Mouse (Mus musculus) liver, embryonic 11.5 days (tissue): Measurements from ENCODE around the gene Atp13a5. TPM values are rescaled to one million over a fixed set of nuclear protein-coding genes. Genes with fewer than 3 reads are reported as not detected.

Experiments
- ATAC-seq: fragments of 200-750 bp; cut with Nextera tagmentation; replicated peaks from 2 replicates; pipeline ENCODE4 v1.8.0; 2017; ENCODE audit warnings: moderate number of reproducible peaks, mild to moderate bottlenecking, moderate TSS enrichment, moderate library complexity; ENCODE audit not compliant: low FRiP score
- DNase-seq: peaks from one replicate; pipeline ENCODE4 v3.0.0-alpha.2; 2017; ENCODE audit warnings: low spot score
- H3K27ac ChIP-seq: fragments of 300-500 bp; sonication (generic); 2 replicates; pipeline ENCODE4 v1.5.1; 2014; ENCODE audit warnings: mild to moderate bottlenecking, low read depth, low read length, control low read depth
- H3K27me3 ChIP-seq: fragments of 300-500 bp; sonication (generic); replicated peaks from 2 replicates; pipeline ENCODE4 v1.6.1; 2014; ENCODE audit warnings: low read length, mixed read lengths; ENCODE audit not compliant: control insufficient read depth, insufficient read depth
- H3K36me3 ChIP-seq: fragments of 300-500 bp; sonication (generic); 2 replicates; pipeline ENCODE4 v1.6.1; 2014; ENCODE audit warnings: mild to moderate bottlenecking, low read length, moderate library complexity, mixed read lengths; ENCODE audit not compliant: control insufficient read depth, insufficient read depth
- H3K4me1 ChIP-seq: fragments of 300-500 bp; sonication (generic); replicated peaks from 2 replicates; pipeline ENCODE4 v1.6.1; 2014; ENCODE audit warnings: low read length, mixed read lengths; ENCODE audit not compliant: control insufficient read depth, insufficient read depth
- H3K4me2 ChIP-seq: fragments of 300-500 bp; sonication (generic); 2 replicates; pipeline ENCODE4 v1.6.1; 2014; ENCODE audit warnings: mild to moderate bottlenecking, control low read depth, moderate library complexity
- H3K4me3 ChIP-seq: fragments of 300-500 bp; sonication (generic); 2 replicates; pipeline ENCODE4 v1.5.1; 2014; ENCODE audit warnings: low read depth, low read length, control low read depth
- H3K9ac ChIP-seq: fragments of 300-500 bp; sonication (generic); 2 replicates; pipeline ENCODE4 v1.6.1; 2014; ENCODE audit warnings: low read depth, low read length, control low read depth
- H3K9me3 ChIP-seq: fragments of 300-500 bp; sonication (generic); 2 replicates; pipeline ENCODE4 v1.6.1; 2016; ENCODE audit warnings: low read length, inconsistent platforms, mixed read lengths; ENCODE audit not compliant: control insufficient read depth
- WGBS: fragments of 180-500 bp; shearing (Covaris S2); extraction: QIAGEN DNeasy Blood & Tissue Kit; methylation state at CpG from one replicate; pipeline ENCODE4 v1.1.7; 2014; 5-methylcytosine and 5-hydroxymethylcytosine counted together
- polyA plus RNA-seq: library from polyadenylated mRNA; unstranded; fragments of >200 nt; fragmentation: Nextera tagmentation; extraction: Ambion mirVana; gene quantifications from 2 replicates; pipeline ENCODE4 v1.2.1, GENCODE M21; 2014

Atp13a5 gene
- polyA plus RNA-seq, 1 experiment from 2014 or later: not detected

- H3K9me3 ChIP-seq: no peaks in the 10 kb centered on the region
- H3K4me3 ChIP-seq: no peak overlapping the region
- WGBS: 81% methylated on average over 5 of the region's 5 CpGs
- no peaks in the 10 kb centered on the region for H3K4me1 ChIP-seq
- no peaks in the 10 kb centered on the region for H3K27me3 ChIP-seq
- no peak overlapping the region for H3K27ac ChIP-seq
- ATAC-seq (no peak), DNase-seq (no peak)
- H3K4me2 ChIP-seq: no peak overlapping the region
- no peak overlapping the region for H3K9ac ChIP-seq
- H3K36me3 ChIP-seq: no peaks in the 10 kb centered on the region
Measured at GRCm38 (mm10) chr16:29216395-29217295, 161.9 kb downstream of the Atp13a5 start.

DNA sequence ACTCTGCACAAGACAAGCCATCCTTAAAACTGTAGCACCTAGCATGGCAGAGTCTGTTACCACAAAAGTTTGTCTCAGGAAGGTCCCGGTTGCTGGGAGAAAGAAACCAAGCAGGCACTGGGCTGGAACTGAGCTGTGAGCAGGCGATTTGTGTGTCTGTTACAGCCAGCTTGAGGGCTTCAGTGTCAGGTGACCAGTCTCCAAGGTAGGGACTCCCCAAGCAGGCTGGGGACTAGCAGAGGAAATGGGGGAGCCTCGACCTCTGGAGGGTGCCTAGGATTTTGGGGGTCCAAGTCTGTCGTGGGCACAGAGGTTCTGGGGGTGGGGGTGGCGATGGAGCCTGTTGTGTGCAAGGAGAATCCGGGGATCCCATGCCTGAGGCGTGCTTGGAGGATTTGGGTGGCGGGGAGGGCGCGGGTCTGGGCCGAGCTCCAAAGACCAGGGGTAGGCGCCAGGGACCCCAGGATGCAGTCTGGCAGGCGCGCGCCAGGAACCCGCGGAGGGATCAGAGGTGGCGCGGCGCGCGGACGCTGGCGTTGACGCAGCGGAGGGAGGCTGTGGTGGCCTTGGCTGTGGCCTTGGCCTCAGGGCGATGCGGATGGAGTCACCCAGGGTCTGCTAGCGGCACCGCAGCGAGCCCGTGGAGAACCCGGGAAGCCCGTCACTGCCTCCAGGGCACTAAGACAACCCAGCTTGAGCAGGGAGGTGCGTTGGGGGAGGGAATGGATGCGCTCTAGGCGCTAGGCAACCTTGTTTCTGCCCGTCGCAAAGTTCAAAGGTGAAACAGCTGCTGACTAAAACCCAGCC, 168.7 kb downstream of the Atp13a5 start, which contains the start of gene Hrasls:
Gene Hrasls (plus strand): TSS at position 91 of the 807 bp plus-strand sequence.
- WGBS: 2% methylated on average over 39 of the region's 39 CpGs
- no peak within 1 kb of the TSS for H3K27ac ChIP-seq
- H3K27me3 ChIP-seq: peaks cover 20% of the 10 kb centered on the region
- DNase-seq (peak; percentile 37), ATAC-seq (peak; percentile 34; the same call in 1 of the 2 replicates)
- no peak within 1 kb of the TSS for H3K9ac ChIP-seq
- H3K4me3 ChIP-seq: peak within 1 kb of the TSS; percentile 33
- no peaks in the 10 kb centered on the region for H3K9me3 ChIP-seq
- H3K4me1 ChIP-seq: no peaks in the 10 kb centered on the region
- no peaks in the 10 kb centered on the region for H3K36me3 ChIP-seq
- H3K4me2 ChIP-seq: peak within 1 kb of the TSS; percentile 68

DNA sequence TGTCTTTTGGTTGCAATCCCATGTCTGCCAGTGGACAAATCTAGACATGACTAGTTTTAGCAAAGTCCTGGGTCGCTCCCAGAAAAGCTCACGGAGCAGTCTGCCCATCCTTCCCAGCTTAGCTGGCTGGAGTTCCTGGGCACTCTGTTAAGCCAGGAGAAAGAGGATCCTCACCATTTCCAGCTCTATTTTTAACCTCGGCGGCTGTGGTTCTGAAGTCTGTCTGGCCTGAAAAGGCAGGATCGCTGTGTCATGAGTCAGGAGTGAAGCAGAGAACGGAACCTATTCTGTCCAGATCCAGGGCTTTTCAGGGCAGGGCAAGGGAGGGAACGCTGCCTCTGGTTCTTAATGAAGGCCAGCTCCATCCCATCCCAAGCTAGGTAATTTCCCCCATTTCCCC, 169.7 kb downstream of the Atp13a5 start:
- Histone ChIP-seq H3K9me3 (no peaks in the 10 kb centered on the region), H3K27ac (no peak overlapping the region), H3K36me3 (no peaks in the 10 kb centered on the region), H3K4me1 (no peaks in the 10 kb centered on the region), H3K4me3 (no peak overlapping the region), H3K9ac (no peak overlapping the region), H3K27me3 (peaks cover 20% of the 10 kb centered on the region), H3K4me2 (no peak overlapping the region)
- 62% methylated on average over 7 of the region's 7 CpGs for whole genome bisulfite sequencing
- ATAC-seq: no peak
- no peak for DNase-seq

GRCm38 (mm10) chr16:29205581-29205980, 173.0 kb downstream of the Atp13a5 start:
- ATAC-seq: no peak
- WGBS: 43% methylated on average over 2 of the region's 2 CpGs
- Histone ChIP-seq H3K27ac (no peak overlapping the region), H3K27me3 (peaks cover 16% of the 10 kb centered on the region), H3K4me2 (no peak overlapping the region), H3K4me1 (no peaks in the 10 kb centered on the region), H3K9me3 (no peaks in the 10 kb centered on the region), H3K4me3 (no peak overlapping the region), H3K36me3 (no peaks in the 10 kb centered on the region), H3K9ac (no peak overlapping the region)
- DNase-seq: no peak

DNA sequence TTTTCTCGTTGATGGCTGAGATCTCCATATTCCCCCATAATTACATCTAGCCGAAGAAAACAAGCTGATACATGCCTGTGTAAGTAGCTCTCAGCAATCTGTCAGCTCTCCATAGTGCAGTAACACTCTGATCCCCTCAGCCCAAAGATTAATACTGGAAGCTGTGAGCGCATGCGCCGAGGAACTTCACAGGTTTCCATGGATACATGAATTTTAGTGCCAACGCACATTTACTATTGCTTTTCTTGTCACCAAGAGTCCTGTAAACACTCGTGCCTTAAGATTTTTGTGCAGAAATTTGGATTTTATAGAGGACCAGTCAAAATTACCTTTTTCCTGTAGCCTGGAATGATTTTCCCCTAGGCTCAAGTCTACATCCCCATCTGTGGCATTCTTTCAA, 173.7 kb downstream of the Atp13a5 start:
- H3K4me1 ChIP-seq: no peaks in the 10 kb centered on the region
- ATAC-seq: no peak
- H3K4me3 ChIP-seq: no peak overlapping the region
- 82% methylated on average over 7 of the region's 7 CpGs for WGBS
- H3K4me2 ChIP-seq: no peak overlapping the region
- H3K9me3 ChIP-seq: no peaks in the 10 kb centered on the region
- H3K27ac ChIP-seq: no peak overlapping the region
- DNase-seq: no peak
- no peak overlapping the region for H3K9ac ChIP-seq
- no peaks in the 10 kb centered on the region for H3K36me3 ChIP-seq
- H3K27me3 ChIP-seq: peaks cover 11% of the 10 kb centered on the region

- DNase-seq (no peak), ATAC-seq (no peak)
- no peaks in the 10 kb centered on the region for H3K4me1 ChIP-seq
- no peaks in the 10 kb centered on the region for H3K36me3 ChIP-seq
- no peak overlapping the region for H3K27ac ChIP-seq
- H3K9ac ChIP-seq: no peak overlapping the region
- H3K9me3 ChIP-seq: no peaks in the 10 kb centered on the region
- H3K4me2 ChIP-seq: no peak overlapping the region
- 66% methylated on average over 2 of the region's 2 CpGs for WGBS
- no peaks in the 10 kb centered on the region for H3K27me3 ChIP-seq
- no peak overlapping the region for H3K4me3 ChIP-seq
Measured at GRCm38 (mm10) chr16:29201146-29201545, 177.4 kb downstream of the Atp13a5 start.

DNA sequence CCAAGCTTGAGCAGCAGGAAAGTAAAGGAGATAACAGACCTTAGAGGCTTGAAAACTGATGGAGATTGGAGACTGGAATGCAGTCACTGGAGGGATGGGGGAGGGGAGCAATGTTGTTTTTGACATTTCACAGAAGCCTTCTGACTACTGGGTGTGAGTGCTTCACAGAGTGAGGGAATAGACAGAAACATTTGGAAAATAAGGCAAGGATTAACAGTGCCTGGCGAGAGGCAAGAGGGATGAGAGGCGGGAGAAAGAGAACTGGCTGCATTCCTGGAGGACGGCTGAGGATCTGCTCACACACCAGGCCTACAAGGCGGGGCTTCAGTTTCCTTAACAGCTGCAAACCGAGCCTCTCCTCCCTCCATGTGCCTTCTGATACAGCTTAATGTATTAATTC, 180.1 kb downstream of the Atp13a5 start:
- peak; percentile 35 for DNase-seq
- WGBS: 31% methylated on average over 5 of the region's 5 CpGs
- no peak overlapping the region for H3K9ac ChIP-seq
- H3K27me3 ChIP-seq: no peaks in the 10 kb centered on the region
- no peaks in the 10 kb centered on the region for H3K36me3 ChIP-seq
- no peak overlapping the region for H3K27ac ChIP-seq
- ATAC-seq: no peak
- no peak overlapping the region for H3K4me2 ChIP-seq
- no peaks in the 10 kb centered on the region for H3K9me3 ChIP-seq
- no peaks in the 10 kb centered on the region for H3K4me1 ChIP-seq
- no peak overlapping the region for H3K4me3 ChIP-seq

- no peak for ATAC-seq
- 88% methylated on average over 1 of the region's 1 CpGs for WGBS
- H3K27me3 ChIP-seq: no peaks in the 10 kb centered on the region
- H3K36me3 ChIP-seq: no peaks in the 10 kb centered on the region
- H3K9me3 ChIP-seq: no peaks in the 10 kb centered on the region
- H3K27ac ChIP-seq: no peak overlapping the region
- no peak for DNase-seq
- H3K4me2 ChIP-seq: no peak overlapping the region
- no peak overlapping the region for H3K9ac ChIP-seq
- no peak overlapping the region for H3K4me3 ChIP-seq
- no peaks in the 10 kb centered on the region for H3K4me1 ChIP-seq
Measured at GRCm38 (mm10) chr16:29195156-29195555, 183.4 kb downstream of the Atp13a5 start.
